Mouse (Mus musculus): Measurements from ENCODE around the gene Lnpep. TPM values are rescaled to one million over a fixed set of nuclear protein-coding genes. Genes with fewer than 3 reads are reported as not detected.

Gene Lnpep
- total RNA-seq (2014; rRNA removed; ENCODE audit: low replicate concordance) = 53.0 and 56.2 TPM in 2 replicates
- polyA plus RNA-seq (2015; fragmentation: Nextera tagmentation; extraction: Ambion mirVana) = 10.0 and 10.3 TPM in 2 replicates

GRCm38 (mm10) chr17:17624957-17625586 lies at the start of gene Lnpep:
Lnpep (minus strand) TSS chr17:17625050.
- Histone ChIP-seq H3K4me1 (ENCODE audit: control insufficient read depth, insufficient read depth) (peaks cover 20% of the 10 kb centered on the region), H3K9ac (replicated peaks; ENCODE audit: low read depth, low read length) (peak within 1 kb of the TSS; percentile 95), H3K4me2 (ENCODE audit: low read depth, low read length) (peak within 1 kb of the TSS; percentile 83), H3K9me3 (replicated peaks; ENCODE audit: control insufficient read depth, low read length) (no peaks in the 10 kb centered on the region), H3K27ac (ENCODE audit: low read depth) (peak within 1 kb of the TSS; percentile 100), H3K36me3 (replicated peaks; ENCODE audit: control insufficient read depth, insufficient read depth, low read length) (no peaks in the 10 kb centered on the region), H3K4me3 (ENCODE audit: low read depth, low read length) (peak within 1 kb of the TSS; percentile 83), H3K27me3 (ENCODE audit: control insufficient read depth, insufficient read depth, low read length) (no peaks in the 10 kb centered on the region)
- 1% methylated on average over 42 of the region's 44 CpGs for WGBS
- ATAC-seq (ENCODE audit: insufficient read depth, low read depth) (peak; percentile 86), DNase-seq (ENCODE audit: low spot score) (peak; percentile 97)
- TF ChIP-seq EP300 (IDR thresholded peaks at IDR 0.05; ENCODE audit: low read depth) (peak; percentile 68), CTCF (IDR thresholded peaks at IDR 0.05; ENCODE audit: low read depth) (no peak)

GRCm38 (mm10) chr17:17655829-17656176 lies 31.0 kb upstream of the Lnpep start:
- H3K4me2 ChIP-seq (ENCODE audit: low read depth, low read length) = no peak overlapping the region
- DNase-seq (ENCODE audit: low spot score) (no peak), ATAC-seq (ENCODE audit: insufficient read depth, low read depth) (no peak)
- no peaks in the 10 kb centered on the region for H3K36me3 ChIP-seq (replicated peaks; ENCODE audit: control insufficient read depth, insufficient read depth, low read length)
- TF ChIP-seq EP300 (IDR thresholded peaks at IDR 0.05; ENCODE audit: low read depth) (no peak), CTCF (IDR thresholded peaks at IDR 0.05; ENCODE audit: low read depth) (no peak)
- 43% methylated on average over 2 of the region's 2 CpGs for WGBS
- no peak overlapping the region for H3K9ac ChIP-seq (replicated peaks; ENCODE audit: low read depth, low read length)
- no peak overlapping the region for H3K27ac ChIP-seq (ENCODE audit: low read depth)
- no peaks in the 10 kb centered on the region for H3K4me1 ChIP-seq (ENCODE audit: control insufficient read depth, insufficient read depth)
- no peaks in the 10 kb centered on the region for H3K27me3 ChIP-seq (ENCODE audit: control insufficient read depth, insufficient read depth, low read length)
- H3K9me3 ChIP-seq (replicated peaks; ENCODE audit: control insufficient read depth, low read length) = no peaks in the 10 kb centered on the region
- H3K4me3 ChIP-seq (ENCODE audit: low read depth, low read length) = no peak overlapping the region

GRCm38 (mm10) chr17:17654997-17655828 lies 30.4 kb upstream of the Lnpep start:
- ATAC-seq (ENCODE audit: insufficient read depth, low read depth) = no peak
- TF ChIP-seq EP300 (IDR thresholded peaks at IDR 0.05; ENCODE audit: low read depth) = no peak
- no peak for TF ChIP-seq CTCF (IDR thresholded peaks at IDR 0.05; ENCODE audit: low read depth)
- Histone ChIP-seq H3K4me3 (ENCODE audit: low read depth, low read length) (no peak overlapping the region; the same call in 1 of the 2 replicates), H3K36me3 (replicated peaks; ENCODE audit: control insufficient read depth, insufficient read depth, low read length) (no peaks in the 10 kb centered on the region), H3K4me2 (ENCODE audit: low read depth, low read length) (peak overlapping the region; percentile 36), H3K27ac (ENCODE audit: low read depth) (no peak overlapping the region), H3K9ac (replicated peaks; ENCODE audit: low read depth, low read length) (0 out of 2 replicates have a peak overlapping the region, but pooled peaks have one; percentile 2), H3K4me1 (ENCODE audit: control insufficient read depth, insufficient read depth) (no peaks in the 10 kb centered on the region), H3K27me3 (ENCODE audit: control insufficient read depth, insufficient read depth, low read length) (no peaks in the 10 kb centered on the region), H3K9me3 (replicated peaks; ENCODE audit: control insufficient read depth, low read length) (no peaks in the 10 kb centered on the region)
- no peak for DNase-seq (ENCODE audit: low spot score)
- WGBS = 8% methylated on average over 10 of the region's 10 CpGs

- H3K4me2 ChIP-seq (ENCODE audit: low read depth, low read length) = no peak overlapping the region
- no peak overlapping the region for H3K27ac ChIP-seq (ENCODE audit: low read depth)
- ATAC-seq (ENCODE audit: insufficient read depth, low read depth) (no peak), DNase-seq (ENCODE audit: low spot score) (no peak)
- WGBS = 61% methylated on average over 4 of the region's 4 CpGs
- H3K4me1 ChIP-seq (ENCODE audit: control insufficient read depth, insufficient read depth) = no peaks in the 10 kb centered on the region
- no peaks in the 10 kb centered on the region for H3K9me3 ChIP-seq (replicated peaks; ENCODE audit: control insufficient read depth, low read length)
- H3K9ac ChIP-seq (replicated peaks; ENCODE audit: low read depth, low read length) = no peak overlapping the region
- H3K27me3 ChIP-seq (ENCODE audit: control insufficient read depth, insufficient read depth, low read length) = no peaks in the 10 kb centered on the region
- TF ChIP-seq EP300 (IDR thresholded peaks at IDR 0.05; ENCODE audit: low read depth) (no peak), CTCF (IDR thresholded peaks at IDR 0.05; ENCODE audit: low read depth) (no peak)
- H3K4me3 ChIP-seq (ENCODE audit: low read depth, low read length) = no peak overlapping the region
- no peaks in the 10 kb centered on the region for H3K36me3 ChIP-seq (replicated peaks; ENCODE audit: control insufficient read depth, insufficient read depth, low read length)
Observed at GRCm38 (mm10) chr17:17652570-17652969, 27.7 kb upstream of the Lnpep start.

- H3K27ac ChIP-seq (ENCODE audit: low read depth) = no peak overlapping the region
- no peaks in the 10 kb centered on the region for H3K27me3 ChIP-seq (ENCODE audit: control insufficient read depth, insufficient read depth, low read length)
- H3K36me3 ChIP-seq (replicated peaks; ENCODE audit: control insufficient read depth, insufficient read depth, low read length) = no peaks in the 10 kb centered on the region
- H3K4me1 ChIP-seq (ENCODE audit: control insufficient read depth, insufficient read depth) = no peaks in the 10 kb centered on the region
- ATAC-seq (ENCODE audit: insufficient read depth, low read depth) (no peak), DNase-seq (ENCODE audit: low spot score) (peak; percentile 69)
- H3K9me3 ChIP-seq (replicated peaks; ENCODE audit: control insufficient read depth, low read length) = no peaks in the 10 kb centered on the region
- TF ChIP-seq CTCF (IDR thresholded peaks at IDR 0.05; ENCODE audit: low read depth) = peak; percentile 91
- no peak for TF ChIP-seq EP300 (IDR thresholded peaks at IDR 0.05; ENCODE audit: low read depth)
- 2% methylated on average over 3 of the region's 3 CpGs for WGBS
- H3K9ac ChIP-seq (replicated peaks; ENCODE audit: low read depth, low read length) = no peak overlapping the region
- no peak overlapping the region for H3K4me2 ChIP-seq (ENCODE audit: low read depth, low read length)
- H3K4me3 ChIP-seq (ENCODE audit: low read depth, low read length) = no peak overlapping the region
Observed at GRCm38 (mm10) chr17:17645738-17646137, 20.9 kb upstream of the Lnpep start.

Data from heart, postnatal 0 days (tissue).